8 mouse cellular contexts compared by ENCODE assay signal in the genomic region with DNA sequence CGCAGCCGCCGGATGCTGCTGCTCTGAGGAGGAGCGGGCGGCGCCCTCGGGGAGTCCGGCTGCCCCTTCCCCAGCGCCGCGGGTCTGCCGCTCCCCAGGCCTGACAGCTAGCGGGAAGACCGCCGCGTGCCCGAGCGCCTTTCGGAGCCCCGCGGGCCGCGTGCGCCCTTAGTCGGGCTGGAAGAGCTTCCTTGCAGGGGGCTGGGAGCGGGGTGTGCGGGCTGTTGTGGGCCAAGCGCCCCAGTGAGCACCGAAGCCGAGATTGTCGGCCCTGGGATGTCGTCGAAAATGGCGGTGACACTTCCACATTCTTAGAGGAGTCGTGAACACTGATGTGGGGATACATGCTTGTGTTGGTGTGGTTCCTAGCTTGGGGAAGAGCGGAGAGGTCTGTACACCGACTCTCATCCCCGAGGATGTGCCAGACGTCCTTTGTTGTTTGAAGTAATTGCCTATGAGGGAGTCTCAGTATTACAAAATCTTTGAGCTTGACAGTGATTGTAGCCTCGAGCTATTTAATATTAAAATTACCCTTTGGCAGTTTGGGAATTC. TPM values are rescaled to one million over a fixed set of nuclear protein-coding genes. Genes with fewer than 3 reads are reported as not detected.
DNase-seq lines count a peak whose midpoint lies in the region; ATAC-seq lines count a peak whose summit lies in the region.

No protein-coding gene starts in this region.

- WGBS in kidney, embryonic 16.5 days: under 1% methylated on average over 29 of the region's 40 CpGs
- WGBS in forebrain, embryonic 11.5 days: under 1% methylated on average over 27 of the region's 40 CpGs
- under 1% methylated on average over 35 of the region's 40 CpGs for WGBS in limb, embryonic 13.5 days

- no peaks in the 10 kb centered on the region for H3K27me3 ChIP-seq in kidney, embryonic 16.5 days (ENCODE audit: insufficient read depth, low read length)
- H3K27me3 ChIP-seq in forebrain, embryonic 11.5 days (ENCODE audit: control insufficient read depth, insufficient read depth, low read length): no peaks in the 10 kb centered on the region
- H3K27me3 ChIP-seq in limb, embryonic 13.5 days: 0 out of 2 replicates have a peak, but pooled peaks cover 4% of the 10 kb centered on the region

- H3K36me3 ChIP-seq in kidney, embryonic 16.5 days (ENCODE audit: insufficient read depth, low read length): no peaks in the 10 kb centered on the region
- H3K36me3 ChIP-seq in forebrain, embryonic 11.5 days (ENCODE audit: control insufficient read depth, insufficient read depth, low read length): no peaks in the 10 kb centered on the region
- no peaks in the 10 kb centered on the region for H3K36me3 ChIP-seq in limb, embryonic 13.5 days

- H3K4me2 ChIP-seq in kidney, embryonic 16.5 days (replicated peaks; ENCODE audit: low read depth, low read length): peak overlapping the region; percentile 62
- H3K4me2 ChIP-seq in forebrain, embryonic 11.5 days (ENCODE audit: low read depth, low read length, severe bottlenecking): peak overlapping the region; percentile 62
- peak overlapping the region; percentile 69 for H3K4me2 ChIP-seq in limb, embryonic 13.5 days (replicated peaks)

- H3K9me3 ChIP-seq in kidney, embryonic 16.5 days (ENCODE audit: low read length): no peaks in the 10 kb centered on the region
- H3K9me3 ChIP-seq in forebrain, embryonic 11.5 days (ENCODE audit: control insufficient read depth, low read length): no peaks in the 10 kb centered on the region
- H3K9me3 ChIP-seq in limb, embryonic 13.5 days: no peaks in the 10 kb centered on the region

- peak overlapping the region; percentile 98 for H3K9ac ChIP-seq in kidney, embryonic 16.5 days (replicated peaks; ENCODE audit: low read length)
- H3K9ac ChIP-seq in forebrain, embryonic 11.5 days (ENCODE audit: low read length): peak overlapping the region; percentile 99
- peak overlapping the region; percentile 97 for H3K9ac ChIP-seq in limb, embryonic 13.5 days

- peak overlapping the region; percentile 95 for H3K4me3 ChIP-seq in kidney, embryonic 16.5 days (ENCODE audit: low read length)
- peak overlapping the region; percentile 95 for H3K4me3 ChIP-seq in forebrain, embryonic 11.5 days (ENCODE audit: low read depth, low read length)
- H3K4me3 ChIP-seq in limb, embryonic 13.5 days: peak overlapping the region; percentile 96

- no peak for DNase-seq in kidney, adult 18-20 months
- peak; percentile 77 for DNase-seq in ZHBTc4 (ENCODE audit: low read depth, low spot score)
- no peak for DNase-seq in forebrain, embryonic 11.5 days (ENCODE audit: low spot score)
- DNase-seq in urinary bladder, adult 2 months (ENCODE audit: low spot score): no peak
- no peak for DNase-seq in right cerebral cortex, postnatal 4 days

- ATAC-seq in kidney, embryonic 16.5 days (ENCODE audit: low FRiP score, low TSS enrichment): peak; percentile 81
- ATAC-seq in forebrain, embryonic 11.5 days (replicated peaks; ENCODE audit: low FRiP score): peak; percentile 75
- peak; percentile 80 for ATAC-seq in limb, embryonic 13.5 days (ENCODE audit: low FRiP score, low read depth)
- peak; percentile 20; the same call in 1 of the 2 replicates for ATAC-seq in neutrophil, adult 5-6 weeks (ENCODE audit: extremely low read depth, insufficient number of reproducible peaks, low FRiP score, poor library complexity, severe bottlenecking)

- H3K27ac ChIP-seq in kidney, embryonic 16.5 days (ENCODE audit: low read length): peak overlapping the region; percentile 92
- H3K27ac ChIP-seq in forebrain, embryonic 11.5 days (ENCODE audit: low read depth, low read length): peak overlapping the region; percentile 86
- H3K27ac ChIP-seq in limb, embryonic 13.5 days: peak overlapping the region; percentile 96

- no peaks in the 10 kb centered on the region for H3K4me1 ChIP-seq in kidney, embryonic 16.5 days (ENCODE audit: insufficient read depth, low read length)
- no peaks in the 10 kb centered on the region for H3K4me1 ChIP-seq in forebrain, embryonic 11.5 days (replicated peaks; ENCODE audit: control insufficient read depth, insufficient read depth, low read length)
- no peaks in the 10 kb centered on the region for H3K4me1 ChIP-seq in limb, embryonic 13.5 days

RNA-seq across cellular contexts. Expression of gene Zfp638, which starts 47.9 kb away (rescaled TPM):
- 48.4 and 58.8 TPM in 2 replicates for polyA plus RNA-seq in kidney, embryonic 16.5 days (2015; fragmentation: Nextera tagmentation; extraction: Ambion mirVana)
- 97.5 and 108 TPM in 2 replicates for polyA plus RNA-seq in forebrain, embryonic 11.5 days (2014; fragmentation: Nextera tagmentation; extraction: Ambion mirVana)
- 64.1 and 71.7 TPM in 2 replicates for polyA plus RNA-seq in limb, embryonic 13.5 days (2015; fragmentation: Nextera tagmentation; extraction: Ambion mirVana)
- total RNA-seq in neutrophil, adult 5-6 weeks (2017): 283 and 343 TPM in 2 replicates
- polyA plus RNA-seq in urinary bladder, adult 2 months (2012; rRNA removed): 37.0 and 38.6 TPM in 2 replicates

Comparison
In these comparisons a context has a peak if more than half of its experiments do, and no peak if none do; other contexts are left out.
1. ATAC-seq: peak in every context shown above with its lines; median percentile 81 in kidney, embryonic 16.5 days; 80 in limb, embryonic 13.5 days; 75 in forebrain, embryonic 11.5 days; 20 in neutrophil, adult 5-6 weeks.